Mouse (Mus musculus): Measurements from ENCODE around the gene Svopl.

The Svopl gene

DNA sequence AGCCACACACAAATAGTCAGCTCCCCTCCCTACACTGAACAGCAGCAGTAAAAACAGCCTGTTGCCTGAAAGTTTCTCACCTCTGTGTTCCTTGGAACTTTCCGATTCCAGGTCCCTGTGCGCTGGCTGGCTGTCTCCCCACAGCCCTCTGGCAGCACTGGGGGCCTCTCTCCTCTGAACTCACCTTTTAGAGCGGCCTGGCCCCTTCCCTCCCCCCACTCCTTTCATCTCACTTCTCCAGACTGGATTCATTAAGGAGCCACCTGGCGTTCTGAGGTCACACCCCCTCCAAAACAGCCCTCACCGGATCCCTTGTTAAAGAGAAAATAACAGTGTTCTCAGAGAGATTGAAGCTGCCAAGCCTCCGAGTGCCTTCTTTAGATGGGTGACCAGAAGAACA, at the start of gene Svopl:
Gene Svopl, minus strand, starts transcription at position 159 of the 400 bp plus-strand sequence.
- no peak for DNase-seq

DNA sequence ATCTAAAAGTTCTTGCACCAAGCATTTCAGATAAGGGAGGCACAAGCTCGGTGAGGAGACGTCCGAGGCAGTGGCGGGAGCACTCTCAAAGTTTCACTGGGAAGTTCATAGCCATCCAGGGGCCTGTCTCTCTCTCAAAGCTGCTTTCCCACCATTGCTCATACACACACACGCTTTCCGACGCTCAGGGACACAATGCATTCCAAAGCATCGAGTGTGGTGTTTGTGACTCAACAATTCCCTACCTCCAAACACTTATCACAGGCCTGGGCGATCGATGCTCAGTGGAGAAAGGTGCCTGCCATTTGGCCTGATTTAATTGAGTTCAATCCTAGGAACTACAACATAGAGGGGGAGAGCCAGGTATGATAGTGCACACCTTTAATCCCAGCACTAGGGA, 47.9 kb upstream of the Svopl start:
- no peak for DNase-seq

DNA sequence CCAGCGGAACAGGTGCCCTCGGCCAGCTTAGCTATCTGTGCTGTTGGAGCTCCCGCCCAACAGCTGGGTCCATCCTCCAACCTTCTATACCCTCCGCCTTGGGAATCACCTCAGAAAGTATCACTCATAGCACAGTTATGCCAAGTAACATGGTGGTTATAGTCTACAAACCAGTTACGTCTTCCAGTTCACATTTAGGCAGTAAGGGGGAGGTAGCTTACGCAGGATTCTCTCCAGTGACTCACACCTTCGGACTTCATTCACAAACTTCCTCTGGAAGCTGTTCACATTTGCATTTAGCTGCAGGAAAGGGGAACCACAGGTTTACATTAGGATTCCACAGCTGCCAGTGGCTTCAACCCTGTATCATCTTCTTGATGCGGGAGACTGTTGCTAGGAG, 45.7 kb upstream of the Svopl start:
- DNase-seq, result no peak

DNA sequence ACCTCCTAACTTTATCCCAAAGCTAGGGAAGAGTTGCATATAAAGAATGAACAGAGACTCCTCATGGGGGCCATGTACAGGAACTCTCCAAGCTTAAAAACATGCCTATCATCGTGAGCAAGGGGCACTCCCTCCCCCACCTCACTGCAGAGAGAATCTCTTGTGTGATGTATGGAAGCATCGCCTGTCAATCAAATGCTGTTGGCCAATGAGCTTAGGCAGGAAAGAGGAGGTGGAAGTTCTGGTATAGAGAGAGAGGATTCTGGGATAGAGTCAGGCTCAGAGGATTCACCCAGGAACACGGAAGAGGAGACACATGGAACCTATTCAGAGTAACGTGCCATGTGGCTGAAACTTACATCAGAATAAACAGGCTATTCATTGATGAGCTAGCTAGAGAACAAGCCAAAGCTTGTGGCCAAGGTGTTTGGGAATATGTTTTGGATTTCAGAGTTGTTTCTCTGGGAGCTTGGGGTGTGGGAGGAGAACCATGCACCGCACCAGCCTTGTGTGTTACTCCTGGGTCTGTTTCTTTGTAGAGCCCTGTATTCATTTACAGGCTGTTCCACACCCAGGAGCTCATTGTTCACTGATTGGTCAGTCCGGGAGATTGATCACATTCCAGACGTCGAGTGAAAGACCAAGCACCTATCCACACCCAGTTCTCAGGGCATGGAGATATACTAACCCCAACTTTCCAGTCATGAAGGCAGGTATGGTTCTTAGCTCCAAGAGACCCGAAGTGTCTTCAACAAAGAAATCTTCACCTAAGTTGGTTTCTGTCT, 40.6 kb upstream of the Svopl start:
- no peak for DNase-seq

DNA sequence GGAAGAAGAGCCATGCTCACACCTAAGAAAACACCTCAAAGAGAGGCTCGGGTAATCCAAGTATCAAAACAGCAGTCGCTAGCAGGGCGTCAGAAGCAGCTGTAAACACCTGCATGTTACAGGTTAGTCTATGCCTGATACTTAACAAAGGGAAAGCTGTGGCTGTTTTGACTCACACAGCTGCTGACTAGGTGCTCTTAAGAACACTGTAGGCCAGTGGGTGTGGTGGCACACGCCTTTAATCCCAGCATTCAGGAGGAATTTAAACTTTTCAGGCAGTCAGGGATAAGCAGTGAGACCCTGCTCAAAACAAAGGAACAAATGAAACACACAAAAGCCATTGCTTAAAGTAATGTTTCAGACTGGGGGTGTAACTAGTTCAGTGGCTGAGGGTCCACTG, 36.4 kb upstream of the Svopl start:
- no peak for DNase-seq

DNA sequence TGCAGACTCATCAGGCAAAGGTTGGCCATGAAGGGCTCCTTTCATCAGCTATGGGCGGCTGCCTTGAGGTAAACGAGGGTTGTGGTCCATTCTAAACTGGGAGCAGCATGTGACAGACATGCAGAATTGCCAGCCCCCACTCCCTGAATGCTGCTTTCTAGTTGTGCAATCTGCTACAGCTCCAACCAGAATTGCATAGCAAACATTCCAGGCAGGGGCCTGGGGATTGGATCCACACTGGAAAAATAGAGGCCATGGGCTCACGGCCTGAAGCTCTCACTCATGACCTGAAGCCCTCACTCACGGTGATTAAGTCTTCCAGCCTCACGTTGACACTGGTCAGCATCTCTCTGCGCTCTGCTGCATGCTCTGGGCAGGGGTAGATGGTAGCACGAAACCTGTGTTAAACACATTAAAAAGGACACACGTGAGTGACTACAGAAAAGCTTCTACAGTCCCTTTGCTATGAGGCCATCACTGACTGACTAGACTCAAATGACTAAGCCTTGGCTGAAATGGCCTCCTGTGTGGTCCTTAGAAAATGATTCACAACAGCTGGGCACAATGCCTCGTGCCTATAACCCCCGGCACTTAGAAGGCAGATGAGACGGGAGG, 35.0 kb upstream of the Svopl start:
- no peak for DNase-seq

DNA sequence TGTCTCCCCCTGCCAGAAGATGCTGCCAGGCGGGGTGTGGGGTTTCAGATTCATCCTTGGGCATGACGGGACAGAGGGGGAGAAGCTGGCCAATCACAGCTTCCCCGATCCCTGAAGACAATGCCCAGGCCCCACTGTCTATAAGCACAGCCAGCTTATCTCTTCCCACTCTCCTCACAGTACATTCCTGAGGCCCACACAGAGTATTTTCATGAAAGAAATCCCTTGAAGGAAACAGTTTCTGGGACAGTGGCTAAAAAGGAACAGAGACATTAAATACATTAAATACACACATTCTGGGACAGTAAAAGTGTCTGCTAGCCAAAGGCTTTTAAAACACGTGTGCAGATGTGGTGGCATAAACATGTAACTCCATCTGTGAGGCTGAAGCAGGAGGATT, 33.6 kb upstream of the Svopl start:
- DNase-seq, result no peak

DNA sequence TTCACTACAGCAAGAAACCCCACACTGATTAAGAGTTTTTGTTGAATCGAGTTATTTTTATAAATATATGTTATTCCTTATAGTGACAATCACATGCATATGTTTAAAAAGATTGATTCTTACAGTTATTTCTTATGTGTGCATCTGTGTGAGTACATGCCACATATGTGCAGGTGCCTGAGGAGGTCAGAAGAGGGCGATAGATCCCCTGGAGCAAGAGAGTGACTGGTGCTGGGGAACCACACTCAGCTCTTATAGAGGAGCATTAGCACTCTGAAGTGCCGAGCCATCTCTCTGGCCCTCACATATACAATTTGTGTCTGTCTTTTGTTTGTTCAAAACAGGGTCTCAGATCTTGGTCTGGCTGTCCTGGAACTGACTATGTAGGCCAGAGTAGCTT, 26.8 kb upstream of the Svopl start:
- DNase-seq, result no peak

DNA sequence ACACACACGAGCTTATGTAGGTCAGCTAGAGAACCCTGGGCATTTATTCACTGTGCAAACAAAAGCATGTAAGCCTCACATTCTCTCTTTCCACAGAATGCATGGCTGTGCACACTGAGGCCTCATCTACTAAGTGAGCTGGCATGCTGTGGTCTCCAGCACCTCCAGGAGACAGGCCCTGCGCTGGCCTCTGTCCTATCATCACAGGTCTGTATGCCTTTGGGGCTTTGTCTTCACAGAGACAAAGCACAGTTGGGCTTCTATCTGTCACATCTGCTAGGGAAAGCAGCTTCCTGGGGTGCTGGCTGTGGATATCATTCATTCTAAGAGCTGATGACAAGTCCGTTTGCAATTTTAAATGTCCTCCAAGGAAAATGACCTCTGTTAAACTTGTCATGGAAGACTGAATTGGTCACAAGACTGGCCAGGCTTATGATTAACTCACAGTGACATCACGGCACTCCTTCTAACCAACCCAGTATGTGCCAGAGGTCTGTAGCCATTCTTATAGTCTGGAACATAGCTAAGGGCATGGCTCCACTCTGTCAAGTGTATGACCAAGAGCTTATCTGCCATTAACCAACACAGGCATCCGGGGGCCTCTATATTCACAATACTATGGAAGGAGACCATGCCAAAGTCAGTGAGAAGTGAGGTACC, 25.5 kb upstream of the Svopl start:
- DNase-seq, result no peak

DNA sequence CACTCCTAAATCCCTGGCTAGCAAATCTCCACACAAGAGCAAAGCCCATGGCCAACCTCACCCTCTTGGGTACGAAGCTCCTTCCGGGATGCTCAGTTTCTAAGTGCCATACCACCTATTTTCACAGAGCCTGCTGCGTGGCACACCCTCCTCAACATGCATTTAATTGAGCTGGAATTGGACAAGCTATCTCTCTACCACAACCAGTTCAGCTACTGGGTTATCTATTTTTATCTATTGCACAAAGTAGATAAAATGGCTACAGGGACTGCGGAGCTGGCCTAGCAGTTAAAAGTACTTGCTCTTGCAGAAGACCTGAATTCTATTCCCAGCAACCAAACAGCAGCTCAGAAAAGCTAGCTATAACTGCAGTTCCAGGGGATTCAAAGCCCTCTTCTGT, 24.5 kb upstream of the Svopl start:
- no peak for DNase-seq

DNA sequence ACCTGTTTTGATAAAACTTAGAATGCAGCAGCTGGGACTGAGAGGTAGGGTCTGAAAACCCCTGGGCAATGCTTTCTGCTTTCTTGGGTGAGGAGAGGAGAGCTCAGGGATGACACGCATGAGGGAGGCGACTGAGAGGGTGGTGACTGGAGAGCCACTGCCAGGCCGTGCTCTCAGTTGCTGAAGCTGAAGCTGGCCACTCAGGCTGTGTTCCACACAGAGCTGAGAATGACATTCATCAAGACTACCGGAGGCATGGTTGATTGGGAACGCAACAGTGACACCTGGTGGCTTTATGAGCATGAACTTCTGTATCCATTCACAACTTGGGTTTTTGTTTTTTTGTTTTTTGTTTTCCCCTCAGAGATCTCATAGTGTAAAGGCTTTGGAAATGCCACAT, 19.4 kb upstream of the Svopl start:
- peak; percentile 59 for DNase-seq

DNA sequence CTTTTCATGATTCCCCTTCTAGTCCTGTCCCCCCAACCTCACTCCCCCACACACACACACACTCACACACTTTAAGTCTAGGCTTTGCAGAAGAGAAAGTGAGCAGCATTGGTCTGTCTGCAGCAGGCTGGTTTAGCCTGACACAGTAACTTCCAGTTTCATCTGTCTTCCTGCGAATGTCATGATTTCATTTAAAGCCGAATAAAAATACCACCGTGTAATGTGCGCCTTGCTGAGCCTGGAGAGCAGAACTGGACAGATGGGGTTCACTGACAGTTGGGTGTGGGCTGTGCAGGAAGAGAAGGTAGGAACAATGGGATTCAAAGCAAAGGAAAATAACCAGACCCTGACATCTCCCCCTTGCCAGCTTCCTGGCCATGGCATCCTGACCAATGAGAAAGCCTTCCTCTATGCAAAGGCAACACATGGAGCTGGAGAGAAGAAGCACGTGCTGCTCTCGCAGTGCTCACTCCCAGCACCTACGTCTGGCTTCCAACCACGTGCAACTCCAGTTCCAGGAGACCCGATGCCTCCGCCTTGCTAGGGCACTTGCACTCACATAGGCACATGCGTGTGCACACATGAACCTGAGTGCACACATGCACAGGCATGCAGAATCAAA, 18.8 kb upstream of the Svopl start:
- peak; percentile 58 for DNase-seq

DNA sequence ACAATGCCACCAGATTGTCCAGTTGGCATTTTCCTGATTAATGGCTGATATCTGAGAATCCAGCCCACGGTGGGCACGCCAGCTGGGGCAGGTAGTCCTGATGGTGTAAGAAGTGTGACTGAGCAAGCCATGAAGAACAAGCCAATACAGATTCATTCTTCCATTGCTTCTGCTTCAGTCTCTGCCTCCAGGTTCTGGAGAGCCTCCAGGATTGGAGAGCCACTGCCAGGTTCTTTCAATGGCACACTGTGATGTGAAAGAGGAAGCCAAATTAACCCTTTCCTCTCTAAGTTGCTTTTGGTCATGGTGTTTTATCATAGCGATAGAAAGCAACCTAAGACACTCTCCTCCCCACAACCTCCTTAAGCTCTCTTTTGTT, 18.3 kb upstream of the Svopl start:
- DNase-seq, result peak; percentile 62

DNA sequence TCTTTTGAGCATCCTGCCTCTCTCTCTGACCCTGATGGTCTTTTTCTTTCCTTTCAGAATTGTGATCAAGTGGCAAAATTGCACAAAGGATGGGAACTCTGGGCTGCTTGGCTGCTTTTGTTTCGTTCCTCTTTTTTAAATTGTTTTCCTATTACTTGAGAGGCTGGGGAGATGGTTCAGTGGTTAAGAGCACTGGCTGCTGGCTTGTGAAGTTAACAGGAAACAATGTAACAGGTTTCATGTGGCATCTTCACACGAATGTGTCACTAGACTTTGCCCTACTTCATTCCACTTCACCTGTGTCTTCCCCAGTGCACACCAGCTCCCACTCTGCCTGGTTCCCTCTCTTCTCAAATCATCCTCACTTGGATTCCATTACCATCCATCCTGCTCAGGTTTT, 17.8 kb upstream of the Svopl start:
- DNase-seq, result no peak

DNA sequence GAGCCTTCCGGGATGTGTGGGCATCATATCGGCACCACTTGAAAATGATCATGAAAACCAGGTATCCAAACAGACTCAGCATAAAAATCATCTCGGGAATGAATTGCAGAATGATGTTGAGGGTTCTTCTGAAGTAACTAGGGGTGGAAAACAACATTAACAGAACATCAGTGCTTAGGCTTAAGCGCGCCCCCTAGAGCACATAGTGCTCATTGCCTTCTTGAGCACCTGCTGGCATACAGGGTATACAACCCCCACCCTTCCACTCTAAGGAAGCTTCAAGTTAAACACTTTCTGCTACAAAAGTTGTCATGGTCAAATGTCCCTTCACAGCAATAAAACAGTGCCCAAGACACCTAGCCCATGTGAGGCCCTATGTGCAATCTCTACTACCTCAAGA, 12.0 kb upstream of the Svopl start:
- DNase-seq, result no peak

DNA sequence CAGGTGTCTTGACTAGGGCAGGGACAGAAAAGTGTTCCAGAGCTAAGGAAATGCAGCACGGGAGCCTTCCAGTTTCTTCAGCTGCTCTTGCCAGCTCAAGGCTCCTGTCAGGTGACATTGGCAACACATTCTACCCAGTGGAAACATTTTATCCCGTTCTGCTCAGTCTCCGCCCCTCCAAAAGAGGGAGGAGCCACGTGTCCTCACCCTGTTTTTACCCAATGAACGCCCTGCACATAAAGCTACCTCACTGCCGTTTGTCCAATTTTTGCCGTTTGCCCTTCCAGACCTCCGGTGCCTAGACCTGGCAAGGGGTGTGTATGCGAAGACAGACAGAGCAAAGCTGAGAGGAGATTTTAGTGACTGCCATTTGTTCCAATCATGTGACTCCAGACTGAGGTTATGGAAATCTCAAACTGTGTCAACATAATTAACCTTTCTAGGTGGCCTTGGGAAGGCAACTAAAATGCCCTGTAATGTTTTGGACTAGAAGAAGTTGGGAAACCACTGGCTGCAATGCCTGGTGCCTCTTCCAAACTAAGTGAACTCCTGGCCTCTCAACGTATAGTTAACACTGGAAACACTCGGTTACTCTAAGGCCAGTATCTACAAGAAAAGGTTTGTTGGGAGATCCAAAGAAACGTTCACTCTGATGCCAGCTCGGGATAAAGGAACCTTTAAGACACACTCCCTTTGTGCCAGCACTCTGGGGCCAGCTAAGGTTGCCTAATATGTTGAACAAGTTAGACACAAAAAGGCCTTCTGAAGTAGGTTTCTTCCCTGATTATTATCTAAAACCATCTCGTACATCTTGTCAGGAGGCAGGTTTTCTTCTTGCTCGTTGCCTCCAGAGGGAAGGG, 8.9 kb upstream of the Svopl start:
- DNase-seq, result no peak

DNA sequence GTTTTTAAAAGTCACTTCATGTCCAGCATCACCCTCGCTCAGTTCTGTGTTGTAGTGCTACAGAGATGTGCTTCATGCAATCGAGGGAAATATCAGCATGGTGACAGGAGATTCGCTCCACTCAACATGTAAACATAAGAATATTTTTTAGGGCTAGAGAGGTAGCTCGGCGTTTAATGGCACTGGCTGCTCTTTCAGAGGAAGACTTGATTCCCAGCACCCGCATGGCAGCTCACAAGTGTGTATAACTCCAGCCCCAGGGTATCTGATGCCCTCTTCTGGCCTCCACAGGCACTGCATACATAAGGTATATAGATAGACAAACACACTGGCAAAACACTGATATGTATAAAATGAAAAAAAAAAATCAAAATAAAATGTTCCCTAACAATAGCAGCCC, 2.8 kb upstream of the Svopl start:
- DNase-seq, result no peak

DNA sequence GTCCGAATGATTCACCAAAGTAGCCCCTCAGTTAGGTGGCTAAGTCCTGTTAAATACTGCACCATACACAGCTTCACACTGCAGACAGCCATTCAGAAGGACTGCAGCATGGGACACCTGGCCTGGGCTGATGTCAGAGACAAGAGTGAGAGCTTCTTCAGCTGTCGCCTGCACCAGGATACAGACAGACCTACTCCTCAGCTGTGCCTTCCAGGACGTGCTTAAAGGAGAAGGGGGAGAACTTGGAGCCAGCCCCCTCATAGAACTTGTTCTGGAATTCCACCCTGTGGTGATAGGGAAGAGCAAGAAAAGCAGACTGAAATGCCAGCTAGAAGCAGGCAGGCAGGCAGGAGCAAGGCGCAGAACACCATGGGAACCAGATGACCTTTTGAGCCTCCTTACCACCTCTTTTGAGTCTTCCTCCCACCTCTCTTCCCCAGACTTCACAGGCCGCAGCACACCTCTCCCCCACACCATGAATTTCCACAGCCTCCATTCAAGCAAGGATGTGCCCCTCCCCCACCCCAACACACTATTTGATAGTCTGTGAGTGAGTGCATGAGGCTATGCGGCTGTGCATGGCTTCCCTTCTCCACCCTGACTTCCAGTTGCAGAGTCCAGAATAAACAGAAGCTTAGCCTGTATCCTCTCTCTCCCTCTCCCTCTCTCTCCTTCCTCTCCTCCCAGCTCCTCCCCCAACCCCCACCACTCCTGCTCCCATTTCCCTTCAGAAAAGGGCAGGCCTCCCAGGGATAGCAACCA, 2.2 kb upstream of the Svopl start:
- no peak for DNase-seq

DNA sequence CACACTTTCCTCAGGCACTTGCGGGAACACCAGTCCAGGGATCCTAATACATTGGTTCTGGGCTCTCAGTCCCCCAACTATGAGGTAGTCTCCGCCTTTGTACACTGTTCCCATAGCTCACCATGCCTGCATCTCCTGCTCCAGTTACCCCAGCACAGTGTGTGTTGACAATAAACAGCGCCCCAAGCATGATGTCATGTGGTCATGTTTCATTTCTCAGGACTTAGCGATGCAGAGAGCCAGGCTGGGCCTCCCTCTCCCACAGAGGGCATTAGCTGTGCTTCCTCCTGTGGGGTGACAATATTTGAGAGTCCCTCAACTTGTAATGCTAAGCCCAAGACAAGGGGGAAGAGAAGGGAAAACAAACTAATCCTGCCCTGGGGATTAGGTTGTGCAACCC, 1.2 kb upstream of the Svopl start:
- no peak for DNase-seq

DNA sequence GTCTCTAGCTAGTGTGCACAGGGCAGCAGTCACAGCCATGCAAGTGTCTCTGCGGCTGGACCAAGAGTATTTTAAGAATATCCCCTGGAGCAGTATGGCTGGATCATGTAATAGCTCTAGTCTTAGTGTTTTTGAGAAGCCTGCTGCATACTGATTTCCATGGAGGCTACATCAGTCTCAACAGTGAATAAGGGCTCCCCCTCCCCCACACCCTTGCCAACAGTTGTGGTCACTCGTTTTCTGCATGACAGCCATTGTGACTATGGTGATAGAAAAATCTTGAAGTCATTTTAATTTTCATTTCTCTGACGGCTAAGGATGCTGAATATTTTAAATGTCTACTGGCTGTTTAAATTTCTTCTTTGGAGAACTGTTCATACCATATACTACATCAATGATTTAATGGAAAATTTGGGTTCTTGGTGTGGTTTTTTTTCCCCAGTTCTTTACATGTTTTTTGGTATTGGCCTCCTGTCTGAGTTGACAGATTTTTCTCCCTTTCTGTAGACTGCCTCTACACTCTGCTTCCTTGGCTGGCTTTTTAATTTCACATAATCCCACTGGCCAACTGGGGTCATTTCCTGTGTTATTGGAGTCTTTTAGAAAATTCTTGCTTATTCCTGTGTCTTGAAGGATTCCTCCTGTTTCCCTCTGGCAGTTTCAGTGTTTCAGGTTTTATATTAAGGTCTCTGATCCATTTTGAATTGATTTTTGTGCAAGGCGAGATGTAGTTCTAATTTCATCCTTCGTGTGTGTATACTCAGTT, 13.8 kb downstream of the Svopl start:
- no peak for DNase-seq

DNA sequence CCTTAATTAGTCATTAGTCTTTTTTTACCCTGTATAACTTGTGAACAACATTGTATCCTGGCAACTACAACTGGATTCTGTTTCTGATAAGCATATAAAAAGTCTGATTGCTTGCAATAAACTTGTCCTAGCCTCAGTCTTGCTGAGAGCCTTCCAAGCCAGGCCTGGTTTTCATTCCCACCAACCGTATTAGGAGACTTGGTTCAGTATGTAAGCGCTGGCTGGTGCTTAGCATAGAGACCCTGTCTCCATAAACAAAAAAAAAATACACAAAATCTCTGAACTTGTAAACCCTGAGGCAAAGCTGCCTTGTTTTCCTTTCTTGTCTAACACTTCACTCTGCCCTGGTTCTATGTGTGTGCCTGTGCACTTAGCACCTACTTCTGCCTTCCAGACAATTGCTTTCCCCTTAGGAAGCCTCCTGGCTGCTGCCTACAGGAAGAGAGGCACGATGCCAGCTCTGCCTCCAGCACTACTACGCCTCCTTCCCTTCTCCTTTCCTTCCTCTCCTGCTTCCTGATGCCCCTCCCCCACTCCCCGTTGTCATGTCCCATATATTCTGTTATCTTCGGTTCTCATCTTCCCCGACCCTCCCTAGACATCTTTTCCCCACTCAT, 14.8 kb downstream of the Svopl start:
- DNase-seq, result peak; percentile 39

All from right cerebral cortex, adult 18-20 months (tissue).